Mouse (Mus musculus) cerebellum, adult 2 months (tissue): ENCODE results near the gene Zfp706.

Source experiments
- CTCF ChIP-seq: fragments of 200-500 bp; IDR thresholded peaks from 2 replicates; pipeline ENCODE4 v1.5.1; 2011; ENCODE audit warnings: low read depth, mild to moderate bottlenecking, control low read depth, low read length, moderate library complexity, borderline replicate concordance; ENCODE audit not compliant: insufficient read depth
- POLR2A ChIP-seq: fragments of 200-500 bp; IDR thresholded peaks from 2 replicates; pipeline ENCODE4 v1.6.1; 2011; ENCODE audit warnings: low read length, control low read depth, borderline replicate concordance; ENCODE audit not compliant: insufficient read depth

GRCm38 (mm10) chr15:36966940-36967339 is 40.6 kb downstream of the Zfp706 start:
- TF ChIP-seq POLR2A (no peak), CTCF (no peak)
